Mouse (Mus musculus): ENCODE data around the gene Lsmem1. TPM values are rescaled to one million over a fixed set of nuclear protein-coding genes. Genes with fewer than 3 reads are reported as not detected.
A peak's percentile ranks its signal among the peaks of the same experiment; 100 is the strongest.

Gene Lsmem1
- total and polyA plus RNA-seq, 3 experiments: not detected

DNA sequence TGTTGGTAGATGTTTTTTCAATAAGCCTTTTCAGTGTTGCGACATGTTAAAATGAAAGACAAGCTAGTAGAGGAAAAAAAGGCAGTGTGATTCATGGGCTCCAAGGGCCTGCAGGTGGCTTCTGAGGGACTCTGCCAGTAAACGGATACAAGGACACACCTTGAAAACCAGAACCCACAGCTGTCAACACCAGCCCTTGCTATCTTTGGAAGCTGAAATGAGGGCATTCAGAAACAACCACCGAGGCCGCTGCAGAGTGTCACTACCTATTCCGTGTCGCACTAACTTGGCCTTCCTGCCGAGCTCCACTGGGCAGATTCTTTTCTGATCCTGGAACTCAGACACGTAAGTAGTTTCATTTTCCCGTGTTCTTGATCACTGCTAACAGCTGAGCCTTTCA, 863 bp downstream of the Lsmem1 start:
- Histone ChIP-seq H3K36me3 (replicated peaks in 1 of 2; ENCODE audit: control insufficient read depth in 1 of 2, insufficient read depth in 1 of 2, low read length in 1 of 2) (peaks cover 12 to 37% of the 10 kb centered on the region in 2 experiments), H3K27ac (ENCODE audit: insufficient read depth, low read depth) (no peak overlapping the region), H3K4me3 (replicated peaks in 1 of 3; ENCODE audit: low read depth in 2 of 3, low read length in 2 of 3, poor library complexity in 1 of 3) (no peak overlapping the region), H3K9me3 (replicated peaks; ENCODE audit: low read length) (no peaks in the 10 kb centered on the region), H3K4me2 (ENCODE audit: insufficient read depth, low read depth, poor library complexity, severe bottlenecking) (no peak overlapping the region; the same call in 1 of the 2 replicates), H3K4me1 (ENCODE audit: control insufficient read depth in 1 of 2, insufficient read depth in 2 of 2) (peaks cover 0 to 15% of the 10 kb centered on the region in 2 experiments; a peak in 2 of 4 replicates), H3K79me2 (replicated peaks; ENCODE audit: control insufficient read depth, extremely low read depth, insufficient read depth, poor library complexity, severe bottlenecking) (no peaks in the 10 kb centered on the region), H3K27me3 (replicated peaks) (no peaks in the 10 kb centered on the region), H3K9ac (ENCODE audit: insufficient read depth, low read depth) (no peak overlapping the region)
- dilution Hi-C loops (cut with MboI; ENCODE audit: extremely low pct_ligation_motif_present, extremely low pct_unique_long_range_greater_than_20kb, low sequenced_read_pairs) (no loop called here), in situ Hi-C loops (cut with MboI; ENCODE audit: low pct_ligation_motif_present, low pct_unique_long_range_greater_than_20kb, low sequenced_read_pairs) (no loop called here)
- TF ChIP-seq MAFK (IDR thresholded peaks at IDR 0.05; ENCODE audit: insufficient replicate concordance, low read length) (no peak), RAD21 (IDR thresholded peaks at IDR 0.05; ENCODE audit: low read depth, low read length) (no peak)
- DNase-seq (ENCODE audit: extremely low read depth): peak; percentile 27

DNA sequence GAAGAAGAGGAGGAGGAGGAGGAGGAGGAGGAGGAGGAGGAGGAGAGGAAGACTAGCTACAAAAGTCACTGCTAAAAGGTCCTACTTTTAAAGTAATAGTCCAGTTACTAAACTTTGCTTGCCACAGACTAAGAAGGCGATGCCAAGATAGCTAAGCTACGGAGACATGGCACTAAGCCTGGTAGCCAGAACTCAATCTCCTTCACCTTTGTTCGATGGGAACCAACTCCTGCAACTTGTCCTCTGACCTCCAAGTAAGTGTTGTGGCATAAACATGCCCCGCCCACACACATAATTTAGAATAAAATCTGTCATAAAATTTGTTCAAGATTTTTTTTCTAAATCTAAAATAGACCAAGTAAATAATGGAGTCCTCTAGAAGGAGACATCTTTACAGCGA, 1.3 kb downstream of the Lsmem1 start:
- no peaks in the 10 kb centered on the region for H3K9me3 ChIP-seq (replicated peaks; ENCODE audit: low read length)
- H3K27me3 ChIP-seq (replicated peaks): no peaks in the 10 kb centered on the region
- dilution Hi-C loops (cut with MboI; ENCODE audit: extremely low pct_ligation_motif_present, extremely low pct_unique_long_range_greater_than_20kb, low sequenced_read_pairs): no loop called here
- no peaks in the 10 kb centered on the region for H3K79me2 ChIP-seq (replicated peaks; ENCODE audit: control insufficient read depth, extremely low read depth, insufficient read depth, poor library complexity, severe bottlenecking)
- no peak for TF ChIP-seq RCOR1 (conservative IDR thresholded peaks at IDR 0.05; ENCODE audit: low read depth, low read length)
- no peak for TF ChIP-seq PAX5 (IDR thresholded peaks at IDR 0.05; ENCODE audit: low read length)
- TF ChIP-seq CTCF (conservative IDR thresholded peaks at IDR 0.05 in 1 of 2, IDR thresholded peaks at IDR 0.05 in 1 of 2; ENCODE audit: low read depth in 2 of 2, low read length in 2 of 2): no peak
- no peak for TF ChIP-seq TBP (conservative IDR thresholded peaks at IDR 0.05; ENCODE audit: low read depth, low read length)
- TF ChIP-seq E2F4 (IDR thresholded peaks at IDR 0.05; ENCODE audit: insufficient replicate concordance, low read depth, low read length): no peak
- TF ChIP-seq RAD21 (IDR thresholded peaks at IDR 0.05; ENCODE audit: low read depth, low read length): no peak
- no peak for TF ChIP-seq NRF1 (IDR thresholded peaks at IDR 0.05; ENCODE audit: low read depth, low read length)
- no peak for TF ChIP-seq ELF1 (IDR thresholded peaks at IDR 0.05; ENCODE audit: low read depth, low read length)
- TF ChIP-seq ZNF384 (IDR thresholded peaks at IDR 0.05; ENCODE audit: low read depth, low read length): no peak
- no peak for TF ChIP-seq ETS1 (conservative IDR thresholded peaks at IDR 0.05; ENCODE audit: low read depth, low read length)
- TF ChIP-seq MXI1 (IDR thresholded peaks at IDR 0.05; ENCODE audit: low read depth, low read length): no peak
- H3K4me1 ChIP-seq (ENCODE audit: control insufficient read depth in 1 of 2, insufficient read depth in 2 of 2): peaks cover 0 to 15% of the 10 kb centered on the region in 2 experiments; a peak in 2 of 4 replicates
- DNase-seq (ENCODE audit: extremely low read depth): no peak
- H3K4me2 ChIP-seq (ENCODE audit: insufficient read depth, low read depth, poor library complexity, severe bottlenecking): no peak overlapping the region
- peaks cover 12 to 33% of the 10 kb centered on the region in 2 experiments for H3K36me3 ChIP-seq (replicated peaks in 1 of 2; ENCODE audit: control insufficient read depth in 1 of 2, insufficient read depth in 1 of 2, low read length in 1 of 2)
- no peak overlapping the region for H3K4me3 ChIP-seq (replicated peaks in 1 of 3; ENCODE audit: low read depth in 2 of 3, low read length in 2 of 3, poor library complexity in 1 of 3)
- H3K9ac ChIP-seq (ENCODE audit: insufficient read depth, low read depth): no peak overlapping the region
- no peak overlapping the region for H3K27ac ChIP-seq (ENCODE audit: insufficient read depth, low read depth)
- in situ Hi-C loops (cut with MboI; ENCODE audit: low pct_ligation_motif_present, low pct_unique_long_range_greater_than_20kb, low sequenced_read_pairs): no loop called here

GRCm38 (mm10) chr12:40197511-40197910, 1.8 kb downstream of the Lsmem1 start:
- Histone ChIP-seq H3K79me2 (replicated peaks; ENCODE audit: control insufficient read depth, extremely low read depth, insufficient read depth, poor library complexity, severe bottlenecking) (no peaks in the 10 kb centered on the region), H3K9ac (ENCODE audit: insufficient read depth, low read depth) (no peak overlapping the region), H3K4me3 (replicated peaks in 1 of 3; ENCODE audit: low read depth in 2 of 3, low read length in 2 of 3, poor library complexity in 1 of 3) (no peak overlapping the region), H3K27me3 (replicated peaks) (no peaks in the 10 kb centered on the region), H3K27ac (ENCODE audit: insufficient read depth, low read depth) (no peak overlapping the region), H3K36me3 (replicated peaks in 1 of 2; ENCODE audit: control insufficient read depth in 1 of 2, insufficient read depth in 1 of 2, low read length in 1 of 2) (peaks cover 8 to 28% of the 10 kb centered on the region in 2 experiments), H3K9me3 (replicated peaks; ENCODE audit: low read length) (no peaks in the 10 kb centered on the region), H3K4me1 (ENCODE audit: control insufficient read depth in 1 of 2, insufficient read depth in 2 of 2) (peaks cover 0 to 15% of the 10 kb centered on the region in 2 experiments; a peak in 2 of 4 replicates), H3K4me2 (ENCODE audit: insufficient read depth, low read depth, poor library complexity, severe bottlenecking) (no peak overlapping the region)
- DNase-seq (ENCODE audit: extremely low read depth): no peak
- in situ Hi-C loops (cut with MboI; ENCODE audit: low pct_ligation_motif_present, low pct_unique_long_range_greater_than_20kb, low sequenced_read_pairs): no loop called here
- TF ChIP-seq SIN3A (IDR thresholded peaks at IDR 0.05; ENCODE audit: low read length): no peak
- no peak for TF ChIP-seq MAFK (IDR thresholded peaks at IDR 0.05; ENCODE audit: insufficient replicate concordance, low read length)
- no peak for TF ChIP-seq ZMIZ1 (IDR thresholded peaks at IDR 0.05; ENCODE audit: low read depth, low read length)
- TF ChIP-seq MAX (IDR thresholded peaks at IDR 0.05; ENCODE audit: low read length): no peak
- TF ChIP-seq MXI1 (IDR thresholded peaks at IDR 0.05; ENCODE audit: low read depth, low read length): no peak
- no peak for TF ChIP-seq JUN (IDR thresholded peaks at IDR 0.05; ENCODE audit: insufficient read depth, low read depth, low read length)
- TF ChIP-seq JUND (conservative IDR thresholded peaks at IDR 0.05; ENCODE audit: low read depth, low read length): no peak
- TF ChIP-seq MYC (IDR thresholded peaks at IDR 0.05; ENCODE audit: low read depth, low read length): no peak
- TF ChIP-seq ZC3H11A (IDR thresholded peaks at IDR 0.05; ENCODE audit: low read depth, low read length): no peak
- no peak for TF ChIP-seq SMC3 (IDR thresholded peaks at IDR 0.05; ENCODE audit: low read depth, low read length)
- no peak for TF ChIP-seq CTCF (conservative IDR thresholded peaks at IDR 0.05 in 1 of 2, IDR thresholded peaks at IDR 0.05 in 1 of 2; ENCODE audit: low read depth in 2 of 2, low read length in 2 of 2)
- no peak for TF ChIP-seq RAD21 (IDR thresholded peaks at IDR 0.05; ENCODE audit: low read depth, low read length)
- TF ChIP-seq GABPA (IDR thresholded peaks at IDR 0.05; ENCODE audit: insufficient replicate concordance, low read depth, low read length): no peak
- TF ChIP-seq POLR2A (IDR thresholded peaks at IDR 0.05; ENCODE audit: low read depth, low read length): no peak
- no peak for TF ChIP-seq NELFE (IDR thresholded peaks at IDR 0.05; ENCODE audit: low read depth, low read length)
- TF ChIP-seq USF2 (conservative IDR thresholded peaks at IDR 0.05; ENCODE audit: low read depth, low read length): no peak
- dilution Hi-C loops (cut with MboI; ENCODE audit: extremely low pct_ligation_motif_present, extremely low pct_unique_long_range_greater_than_20kb, low sequenced_read_pairs): no loop called here
